Mouse (Mus musculus): ENCODE data around the gene Ssbp4.

Ssbp4 gene

DNA sequence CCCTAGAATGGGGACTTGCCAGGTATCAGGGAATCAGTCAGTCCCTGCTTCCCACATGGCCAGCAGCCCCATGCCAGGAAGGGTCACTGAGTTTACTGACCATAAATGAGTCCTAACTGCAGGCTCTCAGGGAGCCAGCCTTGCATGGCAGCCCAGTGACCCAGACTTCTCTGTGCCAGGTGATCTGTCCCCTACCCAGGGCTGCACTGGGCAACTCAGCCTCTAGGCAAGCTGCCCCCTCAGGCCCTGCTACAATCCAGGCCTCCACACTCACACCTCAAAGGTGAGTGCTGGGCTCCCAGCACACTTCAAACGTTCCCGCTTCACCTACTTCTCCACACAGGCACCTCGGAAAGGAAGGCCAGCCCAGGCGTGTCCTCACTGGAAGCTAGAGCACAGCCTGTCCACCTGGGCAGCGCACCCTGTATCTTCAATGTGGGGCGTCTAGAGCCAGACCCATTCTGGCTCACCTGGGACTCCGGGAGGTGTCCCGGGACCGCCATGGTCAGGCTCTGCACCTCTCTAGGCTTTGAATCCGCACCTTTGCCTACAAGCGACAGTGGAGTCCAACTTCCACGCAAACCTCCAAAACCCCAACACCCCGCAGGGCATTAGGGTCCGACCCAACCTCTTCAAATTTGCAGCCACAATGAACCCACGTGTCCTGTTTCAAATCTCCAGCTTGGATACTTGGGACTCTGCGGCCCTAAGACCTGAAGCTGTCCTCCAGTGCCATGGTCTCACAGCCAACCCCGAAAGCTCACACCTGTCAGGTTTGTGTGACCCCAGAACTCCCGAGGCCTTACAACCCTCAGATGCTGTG lies 1.7 kb downstream of the Ssbp4 start:
- POLR2A ChIA-PET: interaction anchor here in 3 of 4 experiments (0.5 to 10.0 kb wide), 30 partner anchors 8 to 255 kb away, joined by 3 to 161 read pairs (median 6); partner anchors contain the start of genes Ell (in 2 of the 3), Jund (in 2 of the 3), Pgpep1 (in 2 of the 3) and Arrdc2 (in 1 of the 3)
- CTCF ChIA-PET: interaction anchor here in 3 of 4 experiments (1.0 to 5.7 kb wide), 4 partner anchors 9 to 23 kb away, joined by 3 to 51 read pairs (median 21); no protein-coding TSS in a partner anchor

DNA sequence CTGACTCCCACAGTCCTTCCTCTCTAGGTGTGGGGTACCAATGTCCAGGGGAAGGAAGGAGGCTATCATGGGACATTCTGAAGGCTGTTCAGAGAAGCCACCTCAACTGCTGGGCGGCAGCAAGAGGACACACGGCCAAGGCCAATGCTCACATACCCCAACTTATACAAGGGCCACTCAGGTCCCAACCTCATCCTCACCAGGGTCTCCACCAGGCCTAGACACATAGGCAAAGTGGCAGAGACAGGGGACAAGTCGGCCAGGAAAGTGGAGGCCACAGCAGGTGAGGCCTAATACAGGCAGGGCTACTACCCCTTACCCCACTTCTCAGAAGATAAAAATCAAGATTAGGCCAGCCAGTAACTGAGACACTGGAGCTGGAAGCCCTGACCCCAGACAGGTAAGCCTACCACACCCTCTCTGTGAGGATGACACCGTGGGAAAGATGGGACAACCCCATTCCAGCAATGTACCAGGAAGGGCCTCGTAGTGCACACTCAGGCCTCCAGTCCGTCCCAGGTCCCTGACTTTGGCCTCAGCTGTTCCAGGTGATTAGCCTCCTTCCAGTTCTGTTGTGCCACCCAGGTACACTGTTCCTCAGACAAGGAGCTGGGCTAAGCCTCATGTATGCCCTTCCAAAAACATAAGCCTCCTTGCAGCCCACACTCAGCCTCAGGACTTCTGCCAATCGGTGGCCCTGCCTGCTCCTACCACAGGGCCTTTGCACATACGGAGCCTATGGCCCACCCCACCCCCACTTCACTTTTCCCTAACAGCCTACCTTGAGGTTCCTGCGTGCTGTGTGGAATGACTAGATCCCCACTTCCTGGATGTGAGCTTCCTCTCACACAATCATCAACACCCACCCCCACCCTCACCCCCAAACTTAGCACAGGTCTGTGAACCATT lies 2.5 kb downstream of the Ssbp4 start:
- CTCF ChIA-PET: interaction anchor here in 1 of 4 experiments (4.1 to 5.7 kb wide), 2 partner anchors 9 to 24 kb away, joined by 38 to 51 read pairs; no protein-coding TSS in a partner anchor
- POLR2A ChIA-PET: interaction anchor here in 2 of 4 experiments (0.9 to 10.0 kb wide), 15 partner anchors 9 to 101 kb away, joined by 3 to 161 read pairs (median 5); partner anchors contain the start of genes Ell (in 1 of the 2), Jund (in 1 of the 2), Lrrc25 (in 1 of the 2) and Lsm4 (in 1 of the 2)

DNA sequence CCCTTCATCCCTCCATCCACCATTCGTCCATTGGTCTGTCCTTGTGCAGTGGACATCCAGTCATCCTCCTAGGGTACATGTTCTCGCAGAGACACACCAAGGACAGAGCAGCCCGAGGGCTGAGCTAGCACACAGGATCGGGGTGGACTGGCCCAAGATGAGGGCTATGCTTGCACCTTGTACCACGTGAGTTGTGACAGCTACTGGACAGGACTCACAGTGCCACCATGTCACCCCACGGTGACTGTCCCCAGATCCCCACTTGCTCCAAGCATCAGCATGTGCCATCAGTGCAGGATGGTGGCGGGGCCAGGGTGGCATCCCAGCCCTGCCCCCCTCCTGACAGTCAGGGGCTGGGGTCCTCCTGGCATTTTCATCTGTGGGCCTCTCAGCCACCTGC lies 4.1 kb downstream of the Ssbp4 start:
- ChIA-PET CTCF (no interaction called here), POLR2A (interaction anchor here in 3 of 4 experiments (1.0 to 10.0 kb wide), 11 partner anchors 11 to 235 kb away, joined by 3 to 118 read pairs (median 4); partner anchors contain the start of genes Jund (in 2 of the 3), Arrdc2 (in 1 of the 3), Ell (in 1 of the 3) and Isyna1 (in 1 of the 3))

DNA sequence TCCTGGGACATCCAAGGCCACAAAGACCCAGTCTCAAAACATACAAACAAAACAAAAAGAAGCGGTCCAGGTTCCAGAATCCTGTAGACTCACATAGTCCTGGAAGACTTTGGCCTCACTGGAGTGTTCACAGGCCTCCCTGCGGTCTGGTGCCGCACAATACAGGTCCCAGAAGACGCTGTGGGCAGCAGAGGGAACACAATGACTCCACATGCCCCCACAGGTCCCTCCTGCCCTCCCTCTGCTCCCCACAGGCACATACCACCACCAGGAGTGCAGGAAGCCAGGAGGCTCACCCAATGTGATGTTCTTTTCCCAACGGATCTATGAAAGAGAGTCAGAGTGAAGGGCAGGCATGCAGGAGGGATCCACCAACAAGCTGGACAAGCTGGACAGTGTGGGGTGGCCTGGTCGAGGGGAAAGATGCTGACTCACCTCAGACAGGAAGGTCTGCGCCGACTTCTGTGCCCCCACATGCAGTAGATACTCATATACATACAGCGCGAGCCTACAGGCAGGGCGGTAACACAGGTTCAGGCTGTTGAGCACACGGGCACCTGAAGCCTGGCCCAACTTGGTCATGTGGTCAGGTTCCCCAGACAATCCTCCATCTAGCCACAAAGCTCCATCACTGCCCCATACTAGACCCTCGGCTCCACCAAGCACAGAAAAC lies 6.4 kb downstream of the Ssbp4 start:
- POLR2A ChIA-PET: interaction anchor here in 2 of 4 experiments (0.7 to 1.9 kb wide), 6 partner anchors 9 to 237 kb away, joined by 3 to 8 read pairs (median 4); partner anchors contain the start of genes Arrdc2 (in 1 of the 2), Ell (in 1 of the 2) and Rab3a (in 1 of the 2)
- CTCF ChIA-PET: interaction anchor here in 1 of 4 experiments (0.7 kb wide), 1 partner anchor 42 kb away, joined by 3 read pairs; no protein-coding TSS in a partner anchor

DNA sequence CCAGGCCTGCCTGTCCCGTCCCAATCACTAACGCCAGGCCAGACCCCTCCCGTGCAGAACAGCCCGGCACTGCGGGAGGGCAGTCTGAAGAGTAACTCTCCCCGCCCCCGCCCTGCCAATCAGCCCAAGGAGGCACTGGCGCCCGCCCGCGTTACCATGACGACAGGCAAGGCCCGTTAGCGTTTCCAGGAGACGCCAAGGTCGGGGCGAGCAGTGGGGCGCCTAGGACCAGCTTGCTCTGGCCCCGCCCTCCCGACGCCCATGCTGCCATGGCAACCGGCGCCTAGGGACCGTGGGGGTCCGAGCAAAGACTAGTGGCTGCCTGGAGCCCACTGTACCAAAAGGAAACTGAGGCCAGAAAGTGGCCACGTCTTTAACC lies 7.4 kb downstream of the Ssbp4 start:
- CTCF ChIA-PET: interaction anchor here in 3 of 4 experiments (0.5 to 1.3 kb wide), 14 partner anchors 8 to 391 kb away, joined by 3 to 8 read pairs (median 3); partner anchors contain the start of gene Cers1 (in 1 of the 3)
- POLR2A ChIA-PET: interaction anchor here in 3 of 4 experiments (0.6 to 1.9 kb wide), 25 partner anchors 9 to 567 kb away, joined by 3 to 14 read pairs (median 3); partner anchors contain the start of genes Arrdc2 (in 1 of the 3), Fkbp8 (in 1 of the 3), Jund (in 1 of the 3) and Lsm4 (in 1 of the 3)

DNA sequence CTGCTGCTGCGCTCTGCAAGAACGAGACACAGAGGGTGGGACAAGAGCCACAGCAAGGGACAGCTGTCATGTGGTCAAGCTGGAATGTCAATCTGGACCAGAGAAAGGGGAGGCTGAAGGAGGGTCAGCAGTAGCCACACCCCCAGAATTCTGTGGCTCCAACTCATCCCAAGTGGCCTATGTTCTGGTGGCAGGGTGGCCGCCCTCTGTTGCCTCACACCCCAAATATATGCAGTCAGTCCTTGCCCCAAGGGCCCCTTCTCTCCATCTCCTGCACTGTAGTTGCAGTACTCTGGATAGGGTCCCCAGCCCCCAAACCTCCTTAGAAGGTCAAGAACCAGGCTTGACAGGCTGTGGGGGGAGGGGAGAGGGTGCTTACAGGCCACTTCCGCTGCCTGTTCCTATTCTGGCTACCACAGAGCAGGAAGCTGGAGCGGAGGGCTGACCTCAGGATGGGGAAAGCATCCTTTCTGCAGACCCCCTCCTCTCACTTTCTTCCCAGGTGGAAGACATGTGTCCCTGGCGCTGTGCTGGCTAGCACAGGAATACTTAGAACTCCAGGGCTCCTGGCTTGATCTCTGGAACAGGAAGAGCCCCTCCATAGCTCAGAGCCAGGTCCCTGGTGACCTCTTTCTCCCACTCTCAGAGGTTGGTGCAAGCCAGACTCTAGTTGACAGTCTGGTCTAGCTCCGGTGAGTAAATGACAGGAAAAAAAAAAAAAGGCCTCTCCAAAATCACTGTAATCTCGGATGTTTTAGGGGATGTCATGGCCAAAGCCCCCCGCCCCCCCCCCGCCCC lies 8.0 kb downstream of the Ssbp4 start:
- ChIA-PET CTCF (interaction anchor here in 3 of 4 experiments (0.5 to 5.7 kb wide), 16 partner anchors 8 to 390 kb away, joined by 3 to 51 read pairs (median 3); partner anchors contain the start of genes Cers1 (in 1 of the 3) and Ssbp4 (in 1 of the 3)), POLR2A (interaction anchor here (0.6 to 1.9 kb wide), 26 partner anchors 9 to 779 kb away, joined by 3 to 17 read pairs (median 3); partner anchors contain the start of genes Arrdc2 (in 1 of the 4), Fkbp8 (in 1 of the 4), Jund (in 1 of the 4) and Lpar2 (in 1 of the 4))

DNA sequence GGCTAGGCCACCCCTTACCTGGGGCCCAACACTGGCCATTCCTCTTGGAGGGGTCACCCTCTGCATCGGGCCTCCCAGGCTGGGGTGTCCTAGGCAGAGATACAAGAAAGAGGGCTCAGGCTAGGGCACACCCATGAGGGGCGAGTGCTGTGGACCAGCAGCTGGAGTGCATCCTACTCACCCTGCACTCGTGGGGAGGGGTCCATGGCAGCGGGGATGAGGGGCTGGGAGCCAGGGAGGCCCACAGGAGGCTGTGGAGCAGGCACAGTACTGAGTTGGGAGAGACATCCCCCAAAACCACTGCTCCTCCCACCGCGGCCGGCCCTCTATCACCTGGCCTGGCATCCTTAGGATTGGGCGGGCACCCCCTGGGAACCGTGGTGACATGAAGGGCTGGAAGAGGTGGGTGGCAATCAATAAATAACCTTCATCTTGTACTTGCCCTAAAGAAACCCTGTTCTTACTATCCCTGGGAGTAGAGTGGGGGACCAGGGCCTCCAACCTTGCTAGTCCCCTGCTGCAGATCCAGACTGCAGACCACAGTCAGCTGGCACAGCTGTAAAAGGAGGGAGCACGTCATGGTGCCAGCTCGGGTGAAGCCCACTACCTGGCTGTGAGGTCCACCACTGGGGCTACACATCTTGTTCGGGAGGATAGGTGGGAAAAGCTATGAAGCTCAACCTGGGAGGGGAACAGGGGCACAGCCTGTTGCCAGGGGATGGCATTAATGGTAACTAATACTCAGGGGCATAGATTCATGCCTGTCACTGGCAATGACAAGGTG lies 9.0 kb downstream of the Ssbp4 start:
- ChIA-PET CTCF (interaction anchor here in 3 of 4 experiments (0.5 to 5.7 kb wide), 5 partner anchors 9 to 288 kb away, joined by 3 to 51 read pairs (median 3); partner anchors contain the start of gene Ssbp4 (in 1 of the 3)), POLR2A (interaction anchor here in 3 of 4 experiments (0.6 to 4.9 kb wide), 17 partner anchors 9 to 258 kb away, joined by 3 to 61 read pairs (median 4); partner anchors contain the start of genes Jund (in 2 of the 3), Ssbp4 (in 2 of the 3), Pgpep1 (in 1 of the 3) and Uba52 (in 1 of the 3))

DNA sequence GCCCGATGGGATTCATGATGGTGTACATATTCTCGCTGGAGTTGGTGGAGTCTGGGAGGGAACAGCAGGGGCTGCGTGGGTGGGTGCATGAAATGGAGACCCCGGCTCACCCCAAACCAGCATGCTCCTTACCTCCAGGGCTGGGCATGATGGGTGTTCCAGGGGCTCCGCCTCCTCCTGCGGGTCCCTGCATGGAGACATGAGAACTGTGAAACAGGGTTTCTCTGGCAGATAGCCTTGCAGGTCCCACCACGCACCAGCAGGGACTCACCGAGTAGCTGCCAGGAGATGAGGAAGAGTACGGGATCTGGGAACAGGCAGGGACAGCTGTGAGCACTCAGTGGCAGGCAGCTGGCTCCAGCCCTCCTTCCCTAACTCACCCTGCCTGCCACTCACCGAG lies 9.9 kb downstream of the Ssbp4 start:
- ChIA-PET CTCF (interaction anchor here (0.6 to 5.7 kb wide), 15 partner anchors 9 to 223 kb away, joined by 3 to 51 read pairs (median 4); partner anchors contain the start of genes Gm3336 (in 1 of the 4), Lsm4 (in 1 of the 4) and Ssbp4 (in 1 of the 4)), POLR2A (interaction anchor here in 3 of 4 experiments (0.5 to 4.9 kb wide), 32 partner anchors 10 to 647 kb away, joined by 3 to 61 read pairs (median 4); partner anchors contain the start of genes Ell (in 3 of the 3), Arrdc2 (in 2 of the 3), Jund (in 2 of the 3) and Ssbp4 (in 2 of the 3))

DNA sequence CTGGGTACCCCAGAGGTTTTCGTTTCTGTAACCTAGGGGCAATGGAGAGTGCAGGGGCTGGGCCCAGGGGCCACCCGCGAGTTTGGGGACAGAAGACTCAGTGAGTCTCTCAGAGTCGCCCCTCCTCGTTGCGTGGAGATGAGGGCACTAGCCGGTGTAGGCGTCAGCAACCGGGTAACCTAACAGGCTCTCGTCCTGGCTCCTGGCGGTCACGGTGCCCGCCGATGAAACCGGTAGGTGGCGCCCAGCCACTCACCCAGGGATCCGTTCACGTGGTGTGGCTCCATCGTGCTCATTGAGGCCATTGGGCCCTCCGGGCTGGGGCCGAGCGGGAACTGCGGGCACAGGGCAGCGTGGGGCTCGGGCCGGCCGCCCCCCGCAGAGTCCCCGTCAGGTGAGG lies 10.4 kb downstream of the Ssbp4 start:
- ChIA-PET POLR2A (interaction anchor here in 3 of 4 experiments (0.7 to 4.9 kb wide), 23 partner anchors 10 to 242 kb away, joined by 3 to 61 read pairs (median 4); partner anchors contain the start of genes Ell (in 3 of the 3), Arrdc2 (in 2 of the 3), Ssbp4 (in 2 of the 3) and Jund (in 1 of the 3)), CTCF (interaction anchor here (0.6 to 5.7 kb wide), 17 partner anchors 9 to 223 kb away, joined by 3 to 51 read pairs (median 4); partner anchors contain the start of genes Gm3336 (in 1 of the 4), Lsm4 (in 1 of the 4) and Ssbp4 (in 1 of the 4))

DNA sequence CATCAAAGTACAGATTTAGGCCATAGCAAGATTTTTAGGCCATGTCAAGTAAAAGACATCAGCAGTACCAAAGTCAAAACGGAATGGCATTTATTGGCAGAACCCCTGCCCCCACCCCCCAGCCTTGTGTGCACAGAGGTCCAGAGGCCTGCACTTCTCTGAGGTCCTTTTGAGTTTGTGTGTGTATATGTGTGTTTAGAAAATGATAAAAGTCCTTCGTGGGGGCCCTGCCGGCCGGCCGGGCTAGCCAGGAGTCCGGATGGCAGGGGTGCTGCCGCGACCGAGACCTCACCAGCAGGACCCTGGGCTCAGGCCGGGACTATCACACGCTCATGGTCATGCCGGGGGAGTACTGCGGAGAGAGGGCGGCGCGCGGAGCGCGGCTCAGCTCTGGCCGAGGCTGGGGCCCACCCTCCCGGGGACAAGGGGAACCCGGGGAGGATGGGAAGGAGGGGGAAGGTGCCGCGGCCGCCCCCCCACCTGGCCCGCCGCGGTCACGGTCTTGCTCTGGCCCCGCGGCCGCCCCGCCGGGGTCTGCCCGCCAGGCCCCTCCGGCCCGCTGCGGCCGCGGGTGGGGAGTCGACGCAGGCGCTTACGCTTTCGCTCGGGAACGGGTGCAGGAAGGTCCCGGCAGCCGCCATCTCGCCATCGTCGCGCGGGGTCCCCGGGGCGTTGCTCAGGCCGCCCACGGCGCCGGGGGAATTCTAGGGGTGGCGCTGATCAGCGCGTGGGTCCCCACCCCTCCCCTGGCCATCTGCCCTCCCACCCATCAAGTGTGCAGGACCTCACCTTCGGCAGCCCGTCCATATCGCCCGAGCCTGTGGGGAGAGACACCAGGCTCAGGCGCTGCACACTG lies 11.0 kb downstream of the Ssbp4 start:
- POLR2A ChIA-PET: interaction anchor here in 3 of 4 experiments (0.7 to 4.9 kb wide), 22 partner anchors 11 to 242 kb away, joined by 3 to 61 read pairs (median 4); partner anchors contain the start of genes Ell (in 3 of the 3), Arrdc2 (in 2 of the 3), Ssbp4 (in 2 of the 3) and Jund (in 1 of the 3)
- CTCF ChIA-PET: interaction anchor here (0.6 to 5.7 kb wide), 15 partner anchors 10 to 222 kb away, joined by 3 to 51 read pairs (median 4); partner anchors contain the start of genes Gm3336 (in 1 of the 4), Lsm4 (in 1 of the 4) and Ssbp4 (in 1 of the 4)

DNA sequence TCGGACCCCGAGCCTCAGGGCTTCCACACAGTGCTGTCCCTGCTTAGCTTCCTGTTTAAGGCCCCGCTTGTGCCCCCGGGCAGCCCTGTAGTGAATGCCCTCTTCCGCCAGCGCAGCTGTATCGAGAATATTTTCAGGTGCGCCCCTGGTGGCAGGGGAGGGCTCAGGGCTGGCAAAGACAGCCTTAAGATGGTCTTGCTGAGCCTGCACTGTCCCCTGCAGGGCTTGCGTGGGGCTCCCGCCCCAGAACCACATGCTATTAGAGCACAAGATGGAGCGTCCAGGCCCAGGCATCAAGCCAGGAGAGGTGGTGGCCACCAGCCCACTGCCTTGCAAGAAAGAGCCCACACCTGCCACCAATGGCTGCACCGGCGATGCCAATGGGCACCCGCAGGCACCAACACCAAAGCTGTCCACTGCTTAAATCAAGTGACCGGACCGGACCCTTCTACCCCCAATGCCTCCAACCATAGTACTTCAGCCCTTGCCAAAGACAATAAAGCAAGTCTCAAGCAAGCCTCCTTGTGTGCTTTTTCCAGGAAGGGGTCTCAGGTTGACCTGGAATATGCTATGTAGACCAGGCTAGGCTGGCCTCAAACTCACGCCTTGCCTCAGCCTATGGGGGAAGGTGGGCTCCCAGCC lies 11.8 kb downstream of the Ssbp4 start:
- POLR2A ChIA-PET: interaction anchor here in 2 of 4 experiments (0.8 to 4.9 kb wide), 10 partner anchors 11 to 243 kb away, joined by 3 to 61 read pairs (median 4); partner anchors contain the start of genes Ssbp4 (in 2 of the 2), Arrdc2 (in 1 of the 2) and Jund (in 1 of the 2)
- CTCF ChIA-PET: interaction anchor here in 2 of 4 experiments (0.6 to 5.7 kb wide), 9 partner anchors 10 to 170 kb away, joined by 3 to 51 read pairs (median 3); partner anchors contain the start of gene Ssbp4 (in 1 of the 2)

DNA sequence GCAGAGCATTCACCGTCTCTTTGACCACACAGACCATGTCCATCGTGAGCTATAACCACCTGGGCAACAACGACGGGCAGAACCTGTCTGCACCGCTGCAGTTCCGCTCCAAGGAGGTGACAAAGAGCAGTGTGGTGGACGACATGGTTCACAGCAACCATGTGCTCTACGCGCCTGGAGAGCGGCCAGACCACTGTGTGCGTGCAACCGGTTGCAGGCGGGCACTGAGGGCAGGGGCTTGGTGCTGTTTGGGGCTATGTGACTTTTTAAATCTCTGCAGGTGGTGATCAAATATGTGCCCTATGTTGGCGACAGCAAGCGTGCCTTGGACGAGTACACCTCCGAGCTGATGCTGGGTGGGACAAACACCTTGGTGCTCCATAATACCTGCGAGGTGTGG lies 12.5 kb downstream of the Ssbp4 start:
- ChIA-PET POLR2A (interaction anchor here in 3 of 4 experiments (0.6 to 4.9 kb wide), 12 partner anchors 11 to 344 kb away, joined by 3 to 61 read pairs (median 4); partner anchors contain the start of genes Ssbp4 (in 2 of the 3), Arrdc2 (in 1 of the 3), Jund (in 1 of the 3) and Lsm4 (in 1 of the 3)), CTCF (interaction anchor here in 3 of 4 experiments (0.6 to 5.7 kb wide), 11 partner anchors 11 to 201 kb away, joined by 3 to 51 read pairs (median 3); partner anchors contain the start of genes Lrrc25 (in 1 of the 3) and Ssbp4 (in 1 of the 3))

Measured in embryonic stem cell, embryonic (primary cell).